Mouse (Mus musculus): Measurements from ENCODE around the gene Haus6.
"Not testable (repeated sequence)": the region's sequence is repeated elsewhere in the genome, so short reads cannot be mapped to it uniquely, and the experiment has no call there.

GRCm38 (mm10) chr4:86626496-86626895, 14.6 kb upstream of the Haus6 start:
- not testable (repeated sequence) for TF ChIP-seq POLR2A (IDR thresholded peaks at IDR 0.05; ENCODE audit: borderline replicate concordance, insufficient read depth, low read length); CTCF (IDR thresholded peaks at IDR 0.05; ENCODE audit: borderline replicate concordance, insufficient read depth, low read depth, low read length)
